Mouse (Mus musculus) kidney, adult 11 months (tissue): Measurements from ENCODE around the gene Olfr1467.

Experiments used
- DNase-seq: peaks from one replicate; pipeline ENCODE4 v3.0.0; 2022

Gene Olfr1467

GRCm38 (mm10) chr19:13361936-13362335 lies at the start of gene Olfr1467:
TSS of gene Olfr1467 (plus strand) at chr19:13362236.
- DNase-seq, result no peak

GRCm38 (mm10) chr19:13315441-13315840 lies 46.6 kb upstream of the Olfr1467 start, which contains the start of gene Olfr1465:
TSS of gene Olfr1465 (minus strand) at chr19:13315541.
- no peak for DNase-seq

GRCm38 (mm10) chr19:13338562-13338961 lies 23.5 kb upstream of the Olfr1467 start, which contains the start of gene Olfr1466:
TSS of gene Olfr1466 (plus strand) at chr19:13338862.
- DNase-seq, result no peak

GRCm38 (mm10) chr19:13407549-13407948 lies 45.5 kb downstream of the Olfr1467 start, which contains the start of gene Olfr1469:
TSS of gene Olfr1469 (plus strand) at chr19:13407849.
- DNase-seq, result no peak
